Mouse (Mus musculus): Measurements from ENCODE around the gene Pex13.
"Not testable (repeated sequence)": the region's sequence is repeated elsewhere in the genome, so short reads cannot be mapped to it uniquely, and the experiment has no call there.

The Pex13 gene

DNA sequence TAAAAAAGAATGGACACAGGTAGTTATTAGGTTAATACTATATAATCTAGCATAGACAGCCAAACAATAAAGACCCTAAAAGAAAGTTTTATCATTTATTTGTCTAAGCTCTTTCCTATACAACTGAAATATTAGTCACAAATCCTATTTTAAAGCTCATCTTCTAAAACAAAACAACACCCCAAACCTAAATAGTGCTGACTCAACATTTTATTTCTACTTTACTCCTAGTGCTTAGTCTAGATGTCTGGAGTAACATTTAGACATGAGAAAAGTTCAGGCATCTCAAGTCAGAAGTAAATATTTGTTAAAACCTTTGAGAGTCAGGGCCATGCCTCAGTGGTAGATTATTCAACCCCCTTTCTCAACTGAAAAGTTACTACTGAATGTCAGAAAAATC lies 18.3 kb downstream of the Pex13 start:
- no peak for DNase-seq (ENCODE audit: low spot score in 2 of 2)

- no peak for DNase-seq (ENCODE audit: low spot score in 2 of 2)
These were observed 31.2 kb downstream of the Pex13 start for GRCm38 (mm10) chr11:23634573-23634972.

GRCm38 (mm10) chr11:23633879-23634215 lies 31.9 kb downstream of the Pex13 start:
- no peak for DNase-seq (ENCODE audit: low spot score in 2 of 2)

- DNase-seq (ENCODE audit: low spot score in 2 of 2): peak; percentile 80 to 83
These were observed 32.5 kb downstream of the Pex13 start, which contains the start of gene 0610010F05Rik for GRCm38 (mm10) chr11:23632945-23633878. TSS of gene 0610010F05Rik (minus strand) at chr11:23633639.

DNA sequence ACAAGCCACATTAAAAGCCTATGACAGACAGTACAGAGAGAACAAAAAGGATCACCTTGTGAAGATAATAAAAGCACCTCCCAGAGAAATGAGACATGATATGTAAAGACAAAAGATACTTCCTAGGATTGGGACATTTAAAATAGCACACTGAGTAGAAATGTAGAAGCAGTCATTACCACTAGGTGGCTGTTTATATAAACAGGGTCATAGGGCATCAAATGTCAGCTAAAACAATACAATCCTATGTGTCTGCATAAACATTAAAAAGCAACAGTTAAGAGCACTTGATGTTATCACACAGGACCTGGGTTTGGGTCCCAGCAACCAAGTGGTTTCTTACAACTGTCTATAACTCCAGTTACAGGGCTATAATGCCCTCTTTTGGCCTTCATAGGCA lies 35.1 kb downstream of the Pex13 start:
- no peak for DNase-seq (ENCODE audit: low spot score in 2 of 2)

DNA sequence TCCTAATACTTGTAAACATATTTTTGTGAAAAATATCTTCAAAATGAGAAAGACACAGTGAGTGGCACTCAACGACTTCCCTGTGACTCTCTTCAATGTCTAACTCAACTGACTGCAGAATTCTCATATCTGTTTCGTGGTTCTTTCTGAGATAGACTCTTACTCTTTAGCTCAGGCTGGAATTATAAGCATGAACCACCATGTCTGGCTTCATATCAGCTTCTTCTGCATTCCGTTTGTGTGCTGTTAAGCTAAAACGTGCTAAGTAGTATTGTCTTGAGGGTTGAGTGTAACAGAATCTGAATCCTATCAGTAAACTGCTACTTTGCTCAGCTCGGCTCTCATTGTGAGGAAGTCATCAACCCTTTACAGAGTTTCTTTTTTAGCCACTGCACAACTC lies 46.8 kb downstream of the Pex13 start:
- no peak for DNase-seq (ENCODE audit: low spot score in 2 of 2)

DNA sequence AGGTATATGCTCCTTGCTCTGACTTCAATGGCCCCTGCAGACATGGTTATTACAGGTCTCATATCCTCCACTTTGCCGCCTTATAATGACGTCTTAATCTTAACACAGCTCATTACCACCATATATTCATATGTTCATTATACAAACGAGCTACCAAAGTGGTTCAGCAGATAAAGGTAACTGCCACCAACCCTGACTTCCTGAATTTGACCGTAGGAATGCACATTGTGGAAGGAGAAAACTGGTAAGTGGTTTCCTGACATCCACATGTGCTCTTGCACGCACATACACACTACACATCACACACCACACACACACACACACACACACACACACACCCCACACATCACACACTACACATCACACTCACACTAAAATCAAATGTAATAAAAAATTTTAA lies 51.2 kb downstream of the Pex13 start:
- DNase-seq (ENCODE audit: low spot score in 2 of 2): no peak

GRCm38 (mm10) chr11:23607291-23607690 lies 58.5 kb downstream of the Pex13 start:
- not testable (repeated sequence) for DNase-seq (ENCODE audit: low spot score in 2 of 2)
